Comparison of ENCODE assay signal across 16 mouse cellular contexts in genomic region chr7:74501187-74501586, GRCm38 (mm10). TPM values are rescaled to one million over a fixed set of nuclear protein-coding genes. Genes with fewer than 3 reads are reported as not detected.
DNase-seq lines count a peak whose midpoint lies in the region; ATAC-seq lines count a peak whose summit lies in the region.
"Had no signal": no experiment of that assay in that cellular context is flagged by ENCODE, and none has a peak within 500 bp of the region (broad histone marks: within the 10 kb centered on the region; RNA-seq: fewer than 3 reads in every experiment).

No protein-coding gene starts in this region.

- H3K9me3 ChIP-seq in forebrain, embryonic 10.5 days = no peaks in the 10 kb centered on the region
- no peaks in the 10 kb centered on the region for H3K9me3 ChIP-seq in hindbrain, embryonic 12.5 days (replicated peaks)
- H3K9me3 ChIP-seq: embryonic facial prominence, embryonic 13.5 days; heart, embryonic 12.5 days; limb, embryonic 13.5 days had no signal

- 30% methylated on average over 10 of the region's 10 CpGs for WGBS in forebrain, embryonic 10.5 days
- WGBS in hindbrain, embryonic 12.5 days = 32% methylated on average over 10 of the region's 10 CpGs

- H3K9ac ChIP-seq in hindbrain, embryonic 12.5 days = no peak overlapping the region
- H3K9ac ChIP-seq: embryonic facial prominence, embryonic 13.5 days; heart, embryonic 12.5 days; limb, embryonic 13.5 days had no signal

- H3K4me2 ChIP-seq in hindbrain, embryonic 12.5 days (replicated peaks) = no peak overlapping the region
- H3K4me2 ChIP-seq: embryonic facial prominence, embryonic 13.5 days; heart, embryonic 12.5 days; limb, embryonic 13.5 days had no signal

- H3K36me3 ChIP-seq in forebrain, embryonic 10.5 days (replicated peaks) = no peaks in the 10 kb centered on the region
- H3K36me3 ChIP-seq in hindbrain, embryonic 12.5 days = no peaks in the 10 kb centered on the region
- H3K36me3 ChIP-seq: embryonic facial prominence, embryonic 13.5 days had no signal

- DNase-seq in brain, embryonic 18.5 days (ENCODE audit: low read depth, low spot score) = peak; percentile 6
- DNase-seq in forebrain, embryonic 10.5 days (ENCODE audit: extremely low spot score, low spot score) = peak; percentile 69
- DNase-seq in neural tube, embryonic 10.5 days (ENCODE audit: extremely low spot score, low spot score) = peak; percentile 28
- DNase-seq in left cerebral cortex, adult 8-10 months (ENCODE audit: low spot score in 2 of 2) = no peak
- no peak for DNase-seq in retina, postnatal 1 day
- DNase-seq: cerebellum, adult 9-11 months; gastrocnemius, postnatal 36 days; heart, postnatal 4 days; kidney, adult 2 months; kidney, postnatal 4 days had no signal

- ATAC-seq in hindbrain, embryonic 12.5 days (ENCODE audit: low FRiP score) = peak; percentile 76
- ATAC-seq in megakaryocyte progenitor cell, adult 5-6 weeks (replicated peaks; ENCODE audit: poor library complexity) = no peak

- no peak overlapping the region for H3K4me3 ChIP-seq in forebrain, embryonic 10.5 days
- H3K4me3 ChIP-seq in hindbrain, embryonic 12.5 days = no peak overlapping the region
- H3K4me3 ChIP-seq: embryonic facial prominence, embryonic 13.5 days; heart, embryonic 12.5 days; limb, embryonic 13.5 days had no signal

- H3K27me3 ChIP-seq in forebrain, embryonic 10.5 days (ENCODE audit: poor library complexity, severe bottlenecking) = peaks cover 92% of the 10 kb centered on the region
- peaks cover 26% of the 10 kb centered on the region for H3K27me3 ChIP-seq in hindbrain, embryonic 12.5 days
- H3K27me3 ChIP-seq: embryonic facial prominence, embryonic 13.5 days; heart, embryonic 12.5 days; limb, embryonic 13.5 days had no signal

- H3K4me1 ChIP-seq in forebrain, embryonic 10.5 days = peaks cover 16% of the 10 kb centered on the region
- no peaks in the 10 kb centered on the region for H3K4me1 ChIP-seq in hindbrain, embryonic 12.5 days
- H3K4me1 ChIP-seq: embryonic facial prominence, embryonic 13.5 days; limb, embryonic 13.5 days had no signal

- H3K27ac ChIP-seq in forebrain, embryonic 10.5 days = no peak overlapping the region
- H3K27ac ChIP-seq in hindbrain, embryonic 12.5 days = no peak overlapping the region
- H3K27ac ChIP-seq: embryonic facial prominence, embryonic 13.5 days; limb, embryonic 13.5 days; macrophage had no signal

RNA-seq across cellular contexts. Expression of gene Slco3a1, which starts 53.4 kb away (rescaled TPM):
- 4.9 and 5.2 TPM in 2 replicates for polyA plus RNA-seq in forebrain, embryonic 10.5 days (2016; fragmentation: Nextera tagmentation; extraction: Ambion mirVana)
- 16.4 and 18.2 TPM in 2 replicates for polyA plus RNA-seq in hindbrain, embryonic 12.5 days (2016; fragmentation: Nextera tagmentation; extraction: Ambion mirVana)
- total RNA-seq in megakaryocyte progenitor cell, adult 5-6 weeks (2015) = 31.7 and 44.6 TPM in 2 replicates
- total RNA-seq in megakaryocyte progenitor cell, adult 5-6 weeks (2017) = 21.6 and 23.5 TPM in 2 replicates
- total RNA-seq in left cerebral cortex, adult 8-10 months (2022) = 10 to 100 TPM; 44.2 to 47.3 (median 44.9) TPM

Comparison
In these comparisons a context has a peak if more than half of its experiments do, and no peak if none do; other contexts are left out.
1. DNase-seq: peak in brain, embryonic 18.5 days (single experiment), forebrain, embryonic 10.5 days (single experiment) and neural tube, embryonic 10.5 days (single experiment); none in left cerebral cortex, adult 8-10 months (0 of 2) and retina, postnatal 1 day (single experiment).